Mouse (Mus musculus) liver, adult 2 months (tissue): ENCODE results near the gene Elp4. TPM values are rescaled to one million over a fixed set of nuclear protein-coding genes. Genes with fewer than 3 reads are reported as not detected.

ENCODE experiments used
- DNase-seq: peaks from one replicate; pipeline ENCODE4 v3.0.0-alpha.2; 2011; ENCODE audit warnings: low read depth, low spot score; ENCODE audit errors: extremely low read depth
- H3K27ac ChIP-seq: fragments of 200-500 bp; replicated peaks from 2 replicates; pipeline ENCODE4 v1.5.1; 2012; ENCODE audit warnings: low read depth, mild to moderate bottlenecking, control low read depth, inconsistent platforms, low read length; ENCODE audit not compliant: insufficient read depth
- H3K27me3 ChIP-seq: fragments of 200-500 bp; 2 replicates; pipeline ENCODE4 v1.6.1; 2012; ENCODE audit warnings: mild to moderate bottlenecking, moderate library complexity, low read length, inconsistent platforms; ENCODE audit not compliant: control insufficient read depth, insufficient read depth
- H3K36me3 ChIP-seq: fragments of 200-500 bp; 2 replicates; pipeline ENCODE4 v1.6.1; 2012; ENCODE audit warnings: low read length, inconsistent platforms; ENCODE audit not compliant: control insufficient read depth, insufficient read depth
- H3K4me1 ChIP-seq: fragments of 200-500 bp; 2 replicates; pipeline ENCODE4 v1.6.1; 2011; ENCODE audit warnings: low read length; ENCODE audit not compliant: control insufficient read depth, insufficient read depth
- H3K4me3 ChIP-seq: fragments of 200-500 bp; 2 replicates; pipeline ENCODE4 v1.5.1; 2011; ENCODE audit warnings: low read depth, mild to moderate bottlenecking, control low read depth, low read length, moderate library complexity; ENCODE audit not compliant: insufficient read depth
- H3K79me2 ChIP-seq: fragments of 200-500 bp; 2 replicates; pipeline ENCODE4 v1.6.1; 2012; ENCODE audit warnings: inconsistent platforms, mild to moderate bottlenecking, low read length, moderate library complexity; ENCODE audit not compliant: control insufficient read depth, insufficient read depth
- H3K9ac ChIP-seq: fragments of 200-500 bp; 2 replicates; pipeline ENCODE4 v1.6.1; 2012; ENCODE audit warnings: low read depth, mild to moderate bottlenecking, control low read depth, inconsistent platforms, low read length
- CTCF ChIP-seq: fragments of 200-500 bp; IDR thresholded peaks from 2 replicates; pipeline ENCODE4 v1.5.1; 2011; ENCODE audit warnings: low read depth, low read length, control low read depth
- POLR2A ChIP-seq: fragments of 200-500 bp; IDR thresholded peaks from 2 replicates; pipeline ENCODE4 v1.6.1; 2011; ENCODE audit warnings: low read length, control low read depth; ENCODE audit not compliant: insufficient read depth; ENCODE audit errors: extremely low read depth
- WGBS: fragments of 180-500 bp; shearing (Covaris S2); methylation state at CpG from one replicate; pipeline ENCODE4 v1.1.7; 2018; 5-methylcytosine and 5-hydroxymethylcytosine counted together
- polyA plus RNA-seq: library from polyadenylated mRNA; depleted of rRNA; stranded (reverse); fragments of >200 nt; gene quantifications from 2 replicates; pipeline ENCODE4 v1.2.3, GENCODE M21; 2012
- total RNA-seq: library from RNA; depleted of rRNA; stranded (reverse); fragments of >200 nt; gene quantifications from 2 replicates; pipeline ENCODE4 v1.2.3, GENCODE M21; 2014

Gene Elp4
- total and polyA plus RNA-seq, 2 experiments = 7.7 to 16.2 TPM

DNA sequence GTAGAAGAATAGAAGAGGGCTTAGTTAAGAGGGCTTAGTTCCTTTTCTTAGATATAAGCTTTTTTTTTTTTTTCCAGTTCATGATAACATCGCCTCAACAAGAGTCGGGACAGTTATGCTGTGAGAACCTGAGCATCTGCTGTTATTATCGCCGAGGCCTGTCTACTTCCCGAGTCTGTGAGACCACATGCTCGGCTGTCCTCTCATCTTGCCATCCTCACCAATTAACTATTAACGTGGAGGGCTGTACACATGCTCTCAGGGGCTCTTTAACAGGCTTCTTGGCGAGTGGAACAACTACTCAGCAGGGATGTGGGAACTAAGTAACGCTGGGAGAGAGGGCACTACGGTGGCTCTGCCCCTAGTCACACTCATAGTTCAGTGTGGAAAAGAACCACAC, 99.9 kb downstream of the Elp4 start:
- H3K79me2 ChIP-seq = no peaks in the 10 kb centered on the region; the same call in 1 of the 2 replicates
- DNase-seq = no peak
- 82% methylated on average over 10 of the region's 10 CpGs for WGBS
- no peaks in the 10 kb centered on the region; the same call in 1 of the 2 replicates for H3K36me3 ChIP-seq
- H3K9ac ChIP-seq = no peak overlapping the region
- no peak overlapping the region for H3K27ac ChIP-seq
- no peaks in the 10 kb centered on the region for H3K27me3 ChIP-seq
- no peak for TF ChIP-seq CTCF
- TF ChIP-seq POLR2A = no peak
- no peak overlapping the region for H3K4me3 ChIP-seq
- H3K4me1 ChIP-seq = peaks cover 3% of the 10 kb centered on the region; the same call in 1 of the 2 replicates

DNA sequence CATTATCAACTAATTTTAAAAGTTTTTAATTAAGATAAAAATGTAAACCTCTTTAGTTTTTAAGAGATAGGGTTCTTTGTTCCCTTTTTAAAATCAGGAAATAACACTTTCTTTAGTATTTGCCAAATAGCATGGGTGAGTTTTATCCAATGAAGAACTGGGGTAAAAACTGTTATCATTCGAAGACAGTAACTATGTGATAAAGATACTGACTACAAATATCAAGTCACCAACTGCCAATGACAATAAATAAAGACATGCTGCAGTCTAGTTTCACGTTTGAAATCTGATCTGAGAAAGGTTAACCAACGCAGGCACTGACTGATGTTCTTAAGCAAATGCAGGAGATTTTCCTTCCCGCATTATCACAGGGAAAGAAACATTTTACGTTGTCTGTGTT, 100.9 kb downstream of the Elp4 start:
- H3K27me3 ChIP-seq = no peaks in the 10 kb centered on the region
- no peaks in the 10 kb centered on the region; the same call in 1 of the 2 replicates for H3K79me2 ChIP-seq
- no peak overlapping the region for H3K4me3 ChIP-seq
- H3K36me3 ChIP-seq = no peaks in the 10 kb centered on the region; the same call in 1 of the 2 replicates
- peaks cover 3% of the 10 kb centered on the region; the same call in 1 of the 2 replicates for H3K4me1 ChIP-seq
- H3K27ac ChIP-seq = no peak overlapping the region
- TF ChIP-seq POLR2A (no peak), CTCF (no peak)
- DNase-seq = no peak
- no peak overlapping the region for H3K9ac ChIP-seq
- WGBS = 64% methylated on average over 5 of the region's 5 CpGs

DNA sequence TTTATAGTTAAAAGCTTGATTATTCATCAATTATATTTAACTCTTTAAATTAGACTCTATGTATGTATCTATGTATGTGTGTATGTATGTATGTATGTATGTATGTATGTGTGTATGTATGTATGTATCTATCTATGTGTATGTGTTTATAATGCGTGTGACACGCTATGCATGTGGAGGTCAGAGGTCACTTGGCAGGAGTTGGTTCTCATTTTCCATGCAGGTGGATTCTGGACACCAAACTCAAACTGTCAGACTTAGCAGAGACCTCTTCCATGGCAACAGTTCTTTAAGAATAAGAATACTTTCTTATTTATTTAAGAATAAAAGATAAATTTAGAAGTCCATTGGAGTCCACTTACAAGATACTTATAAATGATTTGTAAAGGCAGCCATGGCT, 101.5 kb downstream of the Elp4 start:
- 85% methylated on average over 2 of the region's 2 CpGs for WGBS
- H3K4me3 ChIP-seq = no peak overlapping the region

DNA sequence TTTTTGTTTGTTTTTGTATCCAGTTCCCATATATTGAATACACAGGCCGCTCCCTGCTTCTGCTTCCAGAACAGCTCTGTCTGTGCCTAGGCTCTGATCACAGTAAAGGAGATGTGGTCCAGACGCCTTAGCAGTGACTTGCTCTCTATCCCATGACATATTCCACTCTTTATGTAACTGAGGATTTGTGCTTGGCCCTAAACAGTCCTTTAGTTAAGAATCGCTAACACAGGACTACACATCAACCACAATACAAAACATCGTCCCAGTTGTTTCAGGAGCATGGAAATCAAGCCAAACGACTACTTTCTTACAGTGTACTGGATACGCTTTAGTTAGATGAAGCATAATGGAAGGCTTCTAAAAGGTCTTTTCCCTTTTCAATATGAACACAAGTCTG, 102.8 kb downstream of the Elp4 start:
- WGBS = 91% methylated on average over 6 of the region's 6 CpGs
- no peak for TF ChIP-seq CTCF
- TF ChIP-seq POLR2A = no peak
- H3K27ac ChIP-seq = no peak overlapping the region

More for the DNA sequence above, 101.5 kb downstream of the Elp4 start:
- Histone ChIP-seq H3K79me2 (no peaks in the 10 kb centered on the region; the same call in 1 of the 2 replicates), H3K36me3 (no peaks in the 10 kb centered on the region), H3K27ac (no peak overlapping the region), H3K4me1 (peaks cover 3% of the 10 kb centered on the region; the same call in 1 of the 2 replicates), H3K27me3 (no peaks in the 10 kb centered on the region), H3K9ac (no peak overlapping the region)
- no peak for DNase-seq
- no peak for TF ChIP-seq CTCF
- TF ChIP-seq POLR2A = no peak

DNA sequence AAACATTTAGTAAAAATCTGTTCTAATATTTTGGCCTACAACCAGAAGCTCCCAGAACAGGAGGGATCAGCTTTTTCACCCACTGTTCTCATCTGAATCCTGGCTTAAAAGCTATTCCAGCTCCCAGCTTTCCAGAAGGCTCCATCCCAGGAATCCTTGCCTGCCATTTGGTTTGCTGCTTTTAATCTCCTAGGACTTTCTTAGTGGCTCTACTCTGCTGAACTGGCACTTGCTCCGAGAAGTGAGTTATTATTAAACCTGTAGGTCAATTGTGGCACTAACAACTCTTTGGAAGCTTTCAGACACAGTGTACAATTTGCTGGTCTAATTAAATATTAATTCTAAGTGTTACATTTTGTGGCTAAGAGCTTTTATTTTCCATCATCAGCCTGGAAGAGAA, 103.7 kb downstream of the Elp4 start:
- no peak overlapping the region for H3K4me3 ChIP-seq
- H3K9ac ChIP-seq = no peak overlapping the region
- no peak for TF ChIP-seq POLR2A
- DNase-seq = peak; percentile 91
- H3K4me1 ChIP-seq = peaks cover 3% of the 10 kb centered on the region; the same call in 1 of the 2 replicates
- peak overlapping the region; percentile 26; the same call in 1 of the 2 replicates for H3K27ac ChIP-seq
- no peaks in the 10 kb centered on the region; the same call in 1 of the 2 replicates for H3K79me2 ChIP-seq
- H3K36me3 ChIP-seq = no peaks in the 10 kb centered on the region
- 23% methylated on average over 1 of the region's 1 CpGs for WGBS
- no peaks in the 10 kb centered on the region for H3K27me3 ChIP-seq

More for the DNA sequence above, 102.8 kb downstream of the Elp4 start:
- Histone ChIP-seq H3K36me3 (no peaks in the 10 kb centered on the region), H3K27me3 (no peaks in the 10 kb centered on the region), H3K4me1 (peaks cover 3% of the 10 kb centered on the region; the same call in 1 of the 2 replicates), H3K79me2 (no peaks in the 10 kb centered on the region; the same call in 1 of the 2 replicates), H3K4me3 (no peak overlapping the region), H3K9ac (no peak overlapping the region)
- DNase-seq = no peak

DNA sequence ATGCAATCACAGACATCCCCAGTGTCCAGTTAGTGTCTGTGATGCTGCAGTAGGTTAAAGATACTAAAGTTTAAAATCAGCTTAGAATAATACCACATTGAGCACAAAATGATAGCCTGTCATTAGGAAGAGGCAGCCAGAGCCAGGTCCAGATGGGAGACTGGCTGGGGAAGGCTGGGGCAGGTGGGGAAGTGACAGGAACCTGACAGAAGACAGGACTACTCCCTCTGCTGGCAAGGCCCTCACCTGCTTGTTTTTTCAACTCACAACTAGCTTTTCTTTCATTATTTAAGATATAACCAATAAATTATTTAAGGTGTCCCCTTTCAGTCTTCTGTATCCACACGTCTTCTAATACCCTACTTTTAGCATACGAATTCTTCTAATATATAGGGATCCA, 104.5 kb downstream of the Elp4 start:
- Histone ChIP-seq H3K79me2 (no peaks in the 10 kb centered on the region; the same call in 1 of the 2 replicates), H3K4me1 (peaks cover 3% of the 10 kb centered on the region; the same call in 1 of the 2 replicates), H3K36me3 (no peaks in the 10 kb centered on the region), H3K4me3 (no peak overlapping the region), H3K9ac (no peak overlapping the region), H3K27me3 (no peaks in the 10 kb centered on the region), H3K27ac (no peak overlapping the region)
- peak; percentile 35 for DNase-seq
- TF ChIP-seq CTCF = peak; percentile 53
- TF ChIP-seq POLR2A = no peak
- WGBS = 94% methylated on average over 2 of the region's 2 CpGs
